Mouse (Mus musculus) cerebellum, adult 2 months (tissue): ENCODE measurements around the gene Scn2b. TPM values are rescaled to one million over a fixed set of nuclear protein-coding genes. Genes with fewer than 3 reads are reported as not detected.

ENCODE experiments used
- DNase-seq, 2 experiments: peaks; one replicate each; pipeline ENCODE4 v3.0.0; 2021
- H3K27ac ChIP-seq: fragments of 200-500 bp; 2 replicates; pipeline ENCODE4 v1.5.1; 2012; ENCODE audit warnings: low read length, control low read depth, inconsistent platforms; ENCODE audit not compliant: insufficient read depth
- H3K27me3 ChIP-seq: fragments of 200-500 bp; 2 replicates; pipeline ENCODE4 v1.6.1; 2012; ENCODE audit warnings: inconsistent platforms, mild to moderate bottlenecking, low read length, moderate library complexity; ENCODE audit not compliant: control insufficient read depth, insufficient read depth
- H3K4me1 ChIP-seq: fragments of 200-500 bp; 2 replicates; pipeline ENCODE4 v1.6.1; 2011; ENCODE audit warnings: low read length; ENCODE audit not compliant: control insufficient read depth, insufficient read depth
- H3K4me3 ChIP-seq: fragments of 200-500 bp; replicated peaks from 2 replicates; pipeline ENCODE3; 2011; ENCODE audit warnings: mild to moderate bottlenecking, low read depth, low read length, control low read depth; ENCODE audit not compliant: insufficient read depth
- CTCF ChIP-seq: fragments of 200-500 bp; IDR thresholded peaks from 2 replicates; pipeline ENCODE4 v1.5.1; 2011; ENCODE audit warnings: low read depth, mild to moderate bottlenecking, control low read depth, low read length, moderate library complexity, borderline replicate concordance; ENCODE audit not compliant: insufficient read depth
- POLR2A ChIP-seq: fragments of 200-500 bp; IDR thresholded peaks from 2 replicates; pipeline ENCODE4 v1.6.1; 2011; ENCODE audit warnings: low read length, control low read depth, borderline replicate concordance; ENCODE audit not compliant: insufficient read depth
- WGBS: fragments of 180-500 bp; shearing (Covaris S2); methylation state at CpG from one replicate; pipeline ENCODE4 v1.1.7; 2018; 5-methylcytosine and 5-hydroxymethylcytosine counted together
- polyA plus RNA-seq: library from polyadenylated mRNA; depleted of rRNA; stranded (reverse); fragments of >200 nt; gene quantifications from 2 replicates; pipeline ENCODE4 v1.2.3, GENCODE M21; 2012

The Scn2b gene
- polyA plus RNA-seq, 1 experiment = 151 TPM

- WGBS = 80% methylated on average over 3 of the region's 3 CpGs
- DNase-seq = no peak
- Histone ChIP-seq H3K4me3 (no peak overlapping the region), H3K4me1 (peaks cover 25% of the 10 kb centered on the region), H3K27me3 (no peaks in the 10 kb centered on the region), H3K27ac (peak overlapping the region; percentile 23; the same call in 1 of the 2 replicates)
- TF ChIP-seq POLR2A (no peak), CTCF (peak; percentile 33; the same call in 1 of the 2 replicates)
Observed at GRCm38 (mm10) chr9:45090811-45091210, 26.8 kb upstream of the Scn2b start.

GRCm38 (mm10) chr9:45092641-45093040, 24.9 kb upstream of the Scn2b start:
- no peaks in the 10 kb centered on the region for H3K27me3 ChIP-seq
- H3K4me1 ChIP-seq = peaks cover 10% of the 10 kb centered on the region; the same call in 1 of the 2 replicates
- no peak overlapping the region for H3K27ac ChIP-seq
- DNase-seq = no peak
- 81% methylated on average over 4 of the region's 4 CpGs for WGBS
- TF ChIP-seq POLR2A (no peak), CTCF (no peak)
- H3K4me3 ChIP-seq = no peak overlapping the region

DNA sequence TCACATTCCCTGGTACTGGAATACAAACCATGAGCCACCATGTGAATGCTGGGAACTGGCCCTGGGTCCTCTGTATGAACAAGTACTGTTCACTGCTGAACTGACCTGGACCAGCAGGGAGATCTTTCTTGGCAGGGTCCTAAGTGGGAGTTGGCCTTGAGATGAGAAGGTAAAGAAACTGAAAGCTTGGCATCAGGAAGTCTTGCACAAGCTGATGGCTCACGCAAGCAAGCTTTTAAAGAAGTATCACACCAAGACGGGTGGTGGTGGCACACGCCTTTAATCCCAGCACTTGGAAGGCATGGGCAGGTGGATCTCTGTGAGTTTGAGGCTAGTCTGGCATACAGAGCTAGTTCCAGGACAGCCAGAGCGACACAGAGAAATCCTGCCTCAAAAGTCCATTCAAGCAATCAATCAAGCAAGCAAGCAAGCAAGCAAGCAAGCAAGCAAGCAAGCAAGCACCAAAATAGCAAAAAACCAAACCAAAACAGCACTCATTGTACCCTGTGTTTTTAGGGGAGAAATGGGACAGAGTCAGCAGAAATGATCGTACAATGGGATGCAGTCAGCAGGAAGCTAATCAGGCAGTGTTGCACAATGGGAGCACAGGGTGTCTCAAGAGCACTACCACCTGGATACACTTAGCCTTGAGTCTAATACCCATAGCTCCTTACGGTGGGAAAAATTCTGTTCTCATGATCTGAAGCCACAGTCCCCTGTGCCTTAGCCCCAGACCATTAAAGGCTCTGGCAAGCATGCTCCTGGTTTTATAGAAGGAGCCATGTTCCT, 22.2 kb upstream of the Scn2b start:
- WGBS = 83% methylated on average over 6 of the region's 6 CpGs
- no peak for DNase-seq
- H3K4me3 ChIP-seq = no peak overlapping the region
- 0 out of 2 replicates have a peak, but pooled peaks cover 2% of the 10 kb centered on the region for H3K4me1 ChIP-seq
- no peak overlapping the region for H3K27ac ChIP-seq
- no peaks in the 10 kb centered on the region for H3K27me3 ChIP-seq
- no peak for TF ChIP-seq CTCF
- TF ChIP-seq POLR2A = no peak

GRCm38 (mm10) chr9:45097877-45098276, 19.7 kb upstream of the Scn2b start:
- DNase-seq = no peak
- TF ChIP-seq CTCF (no peak), POLR2A (no peak)
- no peak overlapping the region for H3K27ac ChIP-seq
- 75% methylated on average over 5 of the region's 5 CpGs for WGBS
- H3K4me3 ChIP-seq = no peak overlapping the region
- no peaks in the 10 kb centered on the region; the same call in 1 of the 2 replicates for H3K27me3 ChIP-seq
- no peaks in the 10 kb centered on the region for H3K4me1 ChIP-seq

DNA sequence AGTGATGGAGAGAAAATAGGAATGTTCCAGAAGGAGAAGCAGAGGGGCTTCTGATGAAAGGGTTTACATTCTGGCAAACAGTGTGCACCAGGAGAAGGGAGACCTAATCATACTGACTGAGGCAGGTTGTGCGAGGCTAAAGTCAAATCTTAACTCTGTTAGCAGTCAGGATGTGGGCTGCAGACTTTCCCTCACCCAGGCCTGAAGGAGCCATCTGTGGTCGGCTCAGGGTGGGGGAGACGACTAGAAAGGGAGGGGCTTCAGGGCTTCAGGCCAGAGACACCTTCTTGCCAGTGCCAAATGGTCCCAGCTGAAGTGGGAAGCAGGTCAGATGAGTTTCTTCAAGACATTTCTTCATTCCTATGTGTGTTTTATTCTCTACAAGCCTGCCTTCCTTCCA, 19.2 kb upstream of the Scn2b start:
- DNase-seq = no peak
- 30% methylated on average over 3 of the region's 3 CpGs for WGBS
- H3K4me3 ChIP-seq = no peak overlapping the region
- H3K4me1 ChIP-seq = no peaks in the 10 kb centered on the region
- no peak overlapping the region for H3K27ac ChIP-seq
- no peaks in the 10 kb centered on the region; the same call in 1 of the 2 replicates for H3K27me3 ChIP-seq
- TF ChIP-seq CTCF (no peak), POLR2A (no peak)

GRCm38 (mm10) chr9:45102528-45102927, 15.1 kb upstream of the Scn2b start:
- TF ChIP-seq CTCF = no peak
- no peak for TF ChIP-seq POLR2A
- H3K4me1 ChIP-seq = no peaks in the 10 kb centered on the region
- 94% methylated on average over 1 of the region's 1 CpGs for WGBS

DNA sequence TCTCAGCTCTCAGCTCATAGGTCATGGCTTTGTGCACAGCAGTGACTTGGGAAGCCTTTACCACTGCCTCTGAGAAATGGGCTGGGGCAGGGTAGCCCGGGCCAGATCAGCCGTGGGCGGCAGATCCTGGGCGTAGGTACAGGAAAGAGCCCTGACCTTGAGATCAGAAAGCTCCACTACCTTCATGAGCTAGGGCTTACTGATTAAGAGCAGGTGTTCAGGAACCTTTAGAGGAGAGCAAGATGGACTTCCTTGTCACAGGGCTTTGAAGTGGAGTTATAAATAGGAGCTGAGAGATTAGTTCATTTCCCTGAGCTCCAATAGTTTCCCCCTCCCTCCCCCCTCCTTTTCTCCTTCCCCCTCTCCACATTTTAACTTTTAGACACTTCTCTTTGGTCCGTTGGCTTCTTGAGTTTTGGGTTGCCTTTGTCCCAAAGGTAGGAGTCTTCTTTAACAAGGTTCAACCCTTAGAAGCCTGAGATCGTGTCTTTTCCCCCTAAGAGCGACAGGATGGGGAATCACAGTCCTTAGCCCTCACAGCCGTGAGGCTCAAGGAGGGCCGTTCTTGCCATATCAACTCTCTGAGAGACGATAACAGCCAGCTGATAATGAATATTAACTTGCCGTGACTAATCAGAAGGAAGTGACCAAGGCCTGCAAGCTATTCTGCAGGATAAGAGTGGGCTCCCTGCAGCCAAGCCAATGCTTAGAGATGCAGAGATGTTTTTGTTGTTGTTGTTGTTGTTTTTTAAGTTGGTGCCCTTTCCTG, 14.2 kb upstream of the Scn2b start:
- Histone ChIP-seq H3K27me3 (no peaks in the 10 kb centered on the region; the same call in 1 of the 2 replicates), H3K4me1 (no peaks in the 10 kb centered on the region), H3K4me3 (no peak overlapping the region), H3K27ac (no peak overlapping the region)
- no peak for TF ChIP-seq POLR2A
- no peak for TF ChIP-seq CTCF
- no peak for DNase-seq
- 74% methylated on average over 11 of the region's 11 CpGs for WGBS

More at GRCm38 (mm10) chr9:45102528-45102927, 15.1 kb upstream of the Scn2b start:
- no peak for DNase-seq
- H3K4me3 ChIP-seq = no peak overlapping the region
- no peak overlapping the region for H3K27ac ChIP-seq
- H3K27me3 ChIP-seq = no peaks in the 10 kb centered on the region; the same call in 1 of the 2 replicates
